Mouse (Mus musculus) C2C12 (cell line): Measurements from ENCODE around the gene Gja5.
"Not testable (repeated sequence)": the region's sequence is repeated elsewhere in the genome, so short reads cannot be mapped to it uniquely, and the experiment has no call there.

Experiments
- CEBPB ChIP-seq: IDR thresholded peaks from one replicate; pipeline ENCODE4 v1.6.1; 2011; ENCODE audit warnings: low read depth, mild to moderate bottlenecking, control low read depth, moderate library complexity
- CTCF ChIP-seq: IDR thresholded peaks from one replicate; pipeline ENCODE4 v1.5.1; 2011; ENCODE audit not compliant: control insufficient read depth, insufficient read depth, insufficient read length
- MAX ChIP-seq: IDR thresholded peaks from one replicate; pipeline ENCODE4 v1.6.1; 2011; ENCODE audit warnings: mild to moderate bottlenecking, control low read depth
- MYOD1 ChIP-seq: IDR thresholded peaks from one replicate; pipeline ENCODE4 v1.6.1; 2011; ENCODE audit warnings: low read depth; ENCODE audit not compliant: control insufficient read depth, insufficient read length
- USF1 ChIP-seq: IDR thresholded peaks from one replicate; pipeline ENCODE4 v1.6.1; 2011; ENCODE audit warnings: low read depth, mild to moderate bottlenecking, control low read depth, moderate library complexity

DNA sequence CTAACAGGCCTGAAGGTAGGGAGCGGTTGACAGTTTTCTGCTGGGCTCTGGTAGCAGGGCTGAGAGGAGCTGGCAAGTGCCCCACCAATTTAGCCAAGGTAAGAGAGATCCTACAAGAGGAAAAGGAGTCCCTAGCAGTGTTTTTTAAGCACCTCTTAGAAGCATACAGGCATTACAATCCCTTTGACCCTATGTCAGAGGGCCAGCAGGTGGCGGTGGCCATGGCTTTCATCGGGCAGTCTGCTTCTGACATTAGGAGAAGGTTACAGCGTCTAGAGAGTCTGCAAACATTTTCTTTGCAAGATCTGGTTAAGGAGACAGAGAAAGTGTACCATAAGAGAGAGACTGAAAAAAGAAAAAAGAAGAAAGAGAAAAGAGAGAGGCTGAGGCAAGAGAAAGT lies 183.8 kb downstream of the Gja5 start:
- not testable (repeated sequence) for TF ChIP-seq CEBPB, CTCF, MAX, MYOD1, USF1
